Mouse (Mus musculus) hindbrain, embryonic 10.5 days (tissue): Measurements from ENCODE around the gene Tmem233. TPM values are rescaled to one million over a fixed set of nuclear protein-coding genes. Genes with fewer than 3 reads are reported as not detected.

Experiments
- polyA plus RNA-seq: library from polyadenylated mRNA; unstranded; fragments of >200 nt; fragmentation: Nextera tagmentation; extraction: Ambion mirVana; gene quantifications from 2 replicates; pipeline ENCODE4 v1.2.1, GENCODE M21; 2016

The Tmem233 gene
- polyA plus RNA-seq, 1 experiment from 2014 or later, result not detected

Other genes with a start within 250 kb of the Tmem233 start
- 40.4 and 46.2 TPM in 2 replicates for gene Cit, start 238.0 kb downstream of the Tmem233 start, polyA plus RNA-seq
- gene Prkab1, start 58.7 kb downstream of the Tmem233 start, polyA plus RNA-seq, result 68.3 and 72.0 TPM in 2 replicates
- 1.3 and 2.1 TPM in 2 replicates for gene Ccdc60, start 205.7 kb upstream of the Tmem233 start, polyA plus RNA-seq